Comparison of ENCODE assay signal across 8 mouse cellular contexts in genomic region chr13:59842226-59843210, GRCm38 (mm10). TPM values are rescaled to one million over a fixed set of nuclear protein-coding genes. Genes with fewer than 3 reads are reported as not detected.
DNase-seq lines count a peak whose midpoint lies in the region; ATAC-seq and TF ChIP-seq lines count a peak whose summit lies in the region.

No protein-coding gene starts in this region.

- TF ChIP-seq CTCF in cortical plate, adult 2 months (IDR thresholded peaks at IDR 0.05; ENCODE audit: extremely low read depth, insufficient read depth, low read length) = peak; percentile 80

- peak; percentile 80 to 83 for DNase-seq in adrenal gland, adult 18-20 months (ENCODE audit: low spot score in 2 of 2)
- DNase-seq in gastrocnemius, postnatal 14 days = peak; percentile 78
- peak; percentile 55 to 81 for DNase-seq in left cerebral cortex, postnatal 36 days (ENCODE audit: low spot score in 2 of 2)
- DNase-seq in midbrain, embryonic 10.5 days (ENCODE audit: low spot score) = peak; percentile 71
- peak; percentile 92 for DNase-seq in right cerebral cortex, postnatal 4 days
- peak; percentile 70 for DNase-seq in yolk sac, embryonic 10.5 days (ENCODE audit: low spot score)

- peak; percentile 55 for ATAC-seq in intestine, embryonic 16.5 days

- no peak overlapping the region for H3K4me3 ChIP-seq in cortical plate, adult 2 months (ENCODE audit: insufficient read depth, low read length)
- no peak overlapping the region for H3K4me3 ChIP-seq in intestine, embryonic 16.5 days (ENCODE audit: low read length)
- no peak overlapping the region for H3K4me3 ChIP-seq in midbrain, embryonic 10.5 days

- H3K9me3 ChIP-seq in intestine, embryonic 16.5 days (ENCODE audit: control insufficient read depth, low read length) = no peaks in the 10 kb centered on the region
- no peaks in the 10 kb centered on the region for H3K9me3 ChIP-seq in midbrain, embryonic 10.5 days (replicated peaks)

- no peaks in the 10 kb centered on the region for H3K27me3 ChIP-seq in intestine, embryonic 16.5 days (replicated peaks; ENCODE audit: control insufficient read depth, insufficient read depth, low read length)
- no peaks in the 10 kb centered on the region for H3K27me3 ChIP-seq in midbrain, embryonic 10.5 days (ENCODE audit: low read depth, poor library complexity, severe bottlenecking)

- H3K9ac ChIP-seq in intestine, embryonic 16.5 days (ENCODE audit: low read depth, low read length) = no peak overlapping the region

- intact Hi-C loops in gastrocnemius, postnatal 14 days (cut with DNase I; ENCODE audit: low total_unique reads) = loop anchor here (5.0 kb wide), 1 partner anchor 625 kb away; no protein-coding TSS in a partner anchor
- intact Hi-C loops in left cerebral cortex, postnatal 36 days (cut with DNase I) = loop anchor here (2.0 kb wide), 1 partner anchor 626 kb away; no protein-coding TSS in a partner anchor

- H3K36me3 ChIP-seq in intestine, embryonic 16.5 days (ENCODE audit: control insufficient read depth, insufficient read depth, low read length) = no peaks in the 10 kb centered on the region
- no peaks in the 10 kb centered on the region for H3K36me3 ChIP-seq in midbrain, embryonic 10.5 days

- no peak for TF ChIP-seq POLR2A in cortical plate, adult 2 months (IDR thresholded peaks at IDR 0.05; ENCODE audit: extremely low read depth, insufficient read depth, low read length)

- no peaks in the 10 kb centered on the region for H3K4me1 ChIP-seq in cortical plate, adult 2 months (ENCODE audit: control insufficient read depth, insufficient read depth, low read length)
- H3K4me1 ChIP-seq in intestine, embryonic 16.5 days (ENCODE audit: control insufficient read depth, insufficient read depth, low read length) = no peaks in the 10 kb centered on the region
- no peaks in the 10 kb centered on the region for H3K4me1 ChIP-seq in midbrain, embryonic 10.5 days

- no peak overlapping the region for H3K27ac ChIP-seq in cortical plate, adult 2 months (ENCODE audit: insufficient read depth, low read length)
- no peak overlapping the region for H3K27ac ChIP-seq in intestine, embryonic 16.5 days (ENCODE audit: low read length)
- H3K27ac ChIP-seq in midbrain, embryonic 10.5 days (replicated peaks) = no peak overlapping the region

- H3K4me2 ChIP-seq in intestine, embryonic 16.5 days (ENCODE audit: low read depth, low read length) = no peak overlapping the region

- 38% methylated on average over 16 of the region's 16 CpGs for WGBS in intestine, embryonic 16.5 days
- WGBS in midbrain, embryonic 10.5 days = 50% methylated on average over 16 of the region's 16 CpGs

RNA-seq across cellular contexts. Expression of gene Tut7, which starts 19.6 kb away (rescaled TPM):
- 10 to 100 TPM; 63.0 to 64.1 TPM for total RNA-seq in adrenal gland, adult 18-20 months (2021)
- polyA plus RNA-seq in cortical plate, adult 2 months (2012; rRNA removed) = 36.6 and 39.0 TPM in 2 replicates
- total RNA-seq in gastrocnemius, postnatal 14 days (2021) = 10 to 100 TPM; 37.3 to 41.5 TPM
- polyA plus RNA-seq in intestine, embryonic 16.5 days (2015; fragmentation: Nextera tagmentation; extraction: Ambion mirVana) = 36.1 and 38.7 TPM in 2 replicates
- total RNA-seq in left cerebral cortex, postnatal 36 days (2021) = 10 to 100 TPM; 56.0 to 66.8 TPM
- 34.8 and 44.6 TPM in 2 replicates for polyA plus RNA-seq in midbrain, embryonic 10.5 days (2016; fragmentation: Nextera tagmentation; extraction: Ambion mirVana)
